Mouse (Mus musculus) cerebellum, adult 11 months (tissue): ENCODE data around the gene Krt35.

Source experiments
- DNase-seq: peaks from one replicate; pipeline ENCODE4 v3.0.0; 2022

The Krt35 gene

GRCm38 (mm10) chr11:100058875-100059274, 37.2 kb downstream of the Krt35 start:
- DNase-seq: no peak

- DNase-seq: no peak
Measured at GRCm38 (mm10) chr11:100055686-100056655, 40.1 kb downstream of the Krt35 start.

- no peak for DNase-seq
Measured at GRCm38 (mm10) chr11:100050451-100050850, 45.6 kb downstream of the Krt35 start, which contains the start of gene Krt31. Gene Krt31 (minus strand): TSS chr11:100050551.

- no peak for DNase-seq
Measured at GRCm38 (mm10) chr11:100047193-100047592, 48.8 kb downstream of the Krt35 start.

- DNase-seq: no peak
Measured at GRCm38 (mm10) chr11:100046303-100046866, 49.7 kb downstream of the Krt35 start.
